Mouse (Mus musculus) adipocyte (in vitro differentiated cells): ENCODE data around the gene Nfkbia.

Experiments used
- DNase-seq: peaks from one replicate; pipeline ENCODE4 v3.0.0-alpha.2; 2016; ENCODE audit warnings: low spot score

Nfkbia gene

GRCm38 (mm10) chr12:55442245-55442644 lies 50.2 kb downstream of the Nfkbia start:
- DNase-seq, result no peak

GRCm38 (mm10) chr12:55440416-55440815 lies 52.0 kb downstream of the Nfkbia start:
- DNase-seq, result no peak
